Mouse (Mus musculus) v-Abl transformed pro-B cells (cell line): ENCODE measurements around the gene Cbx5.

Experiments used
- in situ Hi-C, 2 experiments: fragments of 400-800 bp; cut with MboI; formaldehyde crosslinking; loops; one replicate each; pipeline ENCODE4 v1.15.1; 2025; ENCODE audit not compliant: unreplicated experiment in 2 of 2

The Cbx5 gene

GRCm38 (mm10) chr15:103152890-103153610 is 86.6 kb downstream of the Cbx5 start:
- in situ Hi-C loops: no loop called here

GRCm38 (mm10) chr15:103152371-103152770 is 87.2 kb downstream of the Cbx5 start:
- in situ Hi-C loops: no loop called here

DNA sequence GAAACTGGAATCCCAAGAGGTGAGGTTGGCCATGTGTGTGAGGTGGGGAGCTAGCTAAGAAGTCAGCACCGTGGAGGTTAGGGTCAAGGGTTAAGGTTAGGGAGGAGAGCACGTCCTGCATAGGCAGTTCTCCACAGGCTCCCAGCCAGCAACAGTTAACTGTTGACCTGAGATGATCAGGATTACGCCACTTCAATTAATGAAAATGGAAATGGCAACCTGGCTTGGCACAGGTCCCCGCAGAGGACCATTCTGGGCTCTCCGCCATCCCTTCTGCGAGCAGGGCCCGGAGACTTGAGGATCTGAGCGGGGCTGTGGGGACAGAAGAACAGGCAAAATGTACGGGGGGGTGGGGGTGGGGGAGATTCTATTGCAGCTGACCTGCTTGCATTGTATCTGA is 91.8 kb downstream of the Cbx5 start:
- in situ Hi-C loops: loop anchor here in 1 of 2 experiments (10.0 kb wide), 1 partner anchor 373 kb away; no protein-coding TSS in a partner anchor

- in situ Hi-C loops: loop anchor here in 1 of 2 experiments (10.0 kb wide), 1 partner anchor 373 kb away; no protein-coding TSS in a partner anchor
Measured at GRCm38 (mm10) chr15:103147422-103147690, 92.3 kb downstream of the Cbx5 start.

- in situ Hi-C loops: loop anchor here in 1 of 2 experiments (10.0 kb wide), 1 partner anchor 372 kb away; no protein-coding TSS in a partner anchor
Measured at GRCm38 (mm10) chr15:103146627-103147421, 92.8 kb downstream of the Cbx5 start.

DNA sequence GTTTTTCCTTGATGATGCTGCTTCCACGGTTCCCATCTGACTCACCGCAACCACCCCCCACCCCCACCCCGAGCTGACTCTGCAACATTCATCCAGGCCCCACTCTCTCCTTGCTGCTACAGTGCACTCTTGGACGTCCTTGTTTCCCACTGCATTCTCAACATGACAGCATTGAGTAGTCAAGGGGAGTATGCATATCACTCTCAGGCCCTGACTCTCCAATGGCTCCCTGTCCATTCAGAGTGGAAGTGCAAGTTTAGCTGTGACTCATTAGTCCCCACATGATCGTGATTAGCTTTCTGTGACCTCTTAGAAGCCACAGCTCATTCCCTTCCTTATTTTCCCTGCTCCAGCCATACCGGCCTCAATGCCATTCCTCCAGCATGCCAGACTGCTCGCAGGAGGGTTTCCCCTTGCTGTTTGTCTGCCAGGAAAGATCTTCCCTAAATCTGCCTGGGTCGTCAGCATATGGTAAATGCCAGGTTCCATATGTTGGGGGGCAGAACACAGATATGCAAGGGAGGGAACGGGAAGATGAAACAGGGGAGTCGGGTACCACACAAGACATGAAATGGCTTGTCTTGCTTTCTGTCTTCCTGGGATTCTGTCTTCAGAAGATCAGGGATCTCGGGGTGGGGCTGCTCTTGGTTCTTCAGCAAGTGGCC is 93.8 kb downstream of the Cbx5 start:
- in situ Hi-C loops: loop anchor here in 1 of 2 experiments (10.0 kb wide), 1 partner anchor 371 kb away; no protein-coding TSS in a partner anchor

- in situ Hi-C loops: loop anchor here in 1 of 2 experiments (10.0 kb wide), 1 partner anchor 369 kb away; no protein-coding TSS in a partner anchor
Measured at GRCm38 (mm10) chr15:103144176-103144575, 95.4 kb downstream of the Cbx5 start.
